Mouse (Mus musculus) cerebellum, adult 2 months (tissue): Measurements from ENCODE around the gene Car6.

Experiments
- CTCF ChIP-seq: fragments of 200-500 bp; IDR thresholded peaks from 2 replicates; pipeline ENCODE4 v1.5.1; 2011; ENCODE audit warnings: low read depth, mild to moderate bottlenecking, control low read depth, low read length, moderate library complexity, borderline replicate concordance; ENCODE audit not compliant: insufficient read depth
- POLR2A ChIP-seq: fragments of 200-500 bp; IDR thresholded peaks from 2 replicates; pipeline ENCODE4 v1.6.1; 2011; ENCODE audit warnings: low read length, control low read depth, borderline replicate concordance; ENCODE audit not compliant: insufficient read depth

DNA sequence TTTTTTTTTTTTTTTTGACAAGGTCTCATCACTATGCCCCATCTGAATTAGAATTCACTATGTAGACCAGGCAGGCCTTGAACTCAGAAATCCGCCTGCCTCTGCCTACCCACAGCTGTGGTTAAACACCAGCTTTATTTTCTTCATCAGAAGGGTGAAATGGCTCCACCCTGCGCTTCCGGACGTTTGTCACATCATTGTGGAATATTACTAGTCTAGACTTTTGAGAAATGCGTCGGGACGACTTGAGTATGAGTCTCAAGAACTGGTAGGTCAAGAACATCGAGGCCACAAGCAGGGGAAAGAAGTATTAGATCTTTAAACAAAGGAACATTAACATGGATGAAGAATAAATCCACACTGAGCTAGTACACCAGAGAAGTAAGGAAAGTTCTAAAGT, 34.9 kb upstream of the Car6 start:
- no peak for TF ChIP-seq CTCF
- TF ChIP-seq POLR2A, result no peak
